Mouse (Mus musculus) hindbrain, embryonic 11.5 days (tissue): ENCODE results near the gene Angpt4. TPM values are rescaled to one million over a fixed set of nuclear protein-coding genes. Genes with fewer than 3 reads are reported as not detected.

Experiments
- ATAC-seq: fragments of 200-750 bp; cut with Nextera tagmentation; 2 replicates; pipeline ENCODE4 v1.8.0; 2017; ENCODE audit warnings: mild to moderate bottlenecking, moderate TSS enrichment, moderate library complexity; ENCODE audit not compliant: low FRiP score
- DNase-seq: peaks from one replicate; pipeline ENCODE4 v3.0.0-alpha.2; 2015; ENCODE audit warnings: low spot score
- H3K27ac ChIP-seq: fragments of 300-500 bp; sonication (generic); 2 replicates; pipeline ENCODE4 v1.5.1; 2014; ENCODE audit warnings: mild to moderate bottlenecking, low read depth, low read length
- H3K27me3 ChIP-seq: fragments of 300-500 bp; sonication (generic); 2 replicates; pipeline ENCODE4 v1.6.1; 2014; ENCODE audit warnings: mild to moderate bottlenecking, low read length, moderate library complexity, mixed read lengths; ENCODE audit not compliant: control insufficient read depth, insufficient read depth
- H3K36me3 ChIP-seq: fragments of 300-500 bp; sonication (generic); 2 replicates; pipeline ENCODE4 v1.6.1; 2014; ENCODE audit warnings: mild to moderate bottlenecking, low read length, moderate library complexity, mixed read lengths; ENCODE audit not compliant: control insufficient read depth, insufficient read depth
- H3K4me1 ChIP-seq: fragments of 300-500 bp; sonication (generic); replicated peaks from 2 replicates; pipeline ENCODE4 v1.6.1; 2014; ENCODE audit warnings: low read length, mixed read lengths; ENCODE audit not compliant: control insufficient read depth, insufficient read depth
- H3K4me2 ChIP-seq: fragments of 300-500 bp; sonication (generic); replicated peaks from 2 replicates; pipeline ENCODE4 v1.6.1; 2014; ENCODE audit warnings: mild to moderate bottlenecking, low read depth, low read length
- H3K4me3 ChIP-seq: fragments of 300-500 bp; sonication (generic); 2 replicates; pipeline ENCODE4 v1.5.1; 2014; ENCODE audit warnings: low read depth, low read length
- H3K9ac ChIP-seq: fragments of 300-500 bp; sonication (generic); 2 replicates; pipeline ENCODE4 v1.6.1; 2014; ENCODE audit warnings: low read depth, low read length
- H3K9me3 ChIP-seq: fragments of 300-500 bp; sonication (generic); 2 replicates; pipeline ENCODE4 v1.6.1; 2016; ENCODE audit warnings: low read length; ENCODE audit not compliant: control insufficient read depth
- WGBS: fragments of 180-500 bp; shearing (Covaris S2); extraction: QIAGEN DNeasy Blood & Tissue Kit; methylation state at CpG from one replicate; pipeline ENCODE4 v1.1.7; 2014; 5-methylcytosine and 5-hydroxymethylcytosine counted together
- polyA plus RNA-seq: library from polyadenylated mRNA; unstranded; fragments of >200 nt; fragmentation: Nextera tagmentation; extraction: Ambion mirVana; gene quantifications from 2 replicates; pipeline ENCODE4 v1.2.1, GENCODE M21; 2014

The Angpt4 gene
- polyA plus RNA-seq, 1 experiment from 2014 or later = 0.23 TPM

DNA sequence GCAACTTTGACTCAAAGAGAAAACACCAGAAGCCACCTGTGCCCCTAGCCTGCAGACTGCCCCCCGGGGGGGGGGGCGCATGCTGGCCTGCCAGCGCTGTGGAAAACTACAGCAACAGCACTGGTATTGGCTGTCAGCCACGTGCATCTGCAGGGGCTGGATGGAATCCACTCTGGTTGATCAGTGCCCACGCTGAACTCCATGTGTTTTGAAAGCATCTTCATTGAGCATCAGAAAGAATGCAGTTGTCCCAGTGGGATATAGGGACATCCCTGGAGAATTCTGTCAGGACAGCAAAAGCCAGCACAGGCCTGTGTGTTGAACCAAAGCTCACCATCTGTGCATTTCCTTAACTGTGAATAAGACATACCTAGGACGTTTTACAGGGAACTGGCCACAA is 20.0 kb upstream of the Angpt4 start:
- DNase-seq (no peak), ATAC-seq (no peak)
- Histone ChIP-seq H3K27me3 (no peaks in the 10 kb centered on the region), H3K4me3 (no peak overlapping the region), H3K9me3 (no peaks in the 10 kb centered on the region), H3K4me2 (no peak overlapping the region), H3K27ac (no peak overlapping the region), H3K9ac (no peak overlapping the region), H3K4me1 (no peaks in the 10 kb centered on the region; the same call in 1 of the 2 replicates), H3K36me3 (no peaks in the 10 kb centered on the region)
- 50% methylated on average over 6 of the region's 6 CpGs for WGBS

DNA sequence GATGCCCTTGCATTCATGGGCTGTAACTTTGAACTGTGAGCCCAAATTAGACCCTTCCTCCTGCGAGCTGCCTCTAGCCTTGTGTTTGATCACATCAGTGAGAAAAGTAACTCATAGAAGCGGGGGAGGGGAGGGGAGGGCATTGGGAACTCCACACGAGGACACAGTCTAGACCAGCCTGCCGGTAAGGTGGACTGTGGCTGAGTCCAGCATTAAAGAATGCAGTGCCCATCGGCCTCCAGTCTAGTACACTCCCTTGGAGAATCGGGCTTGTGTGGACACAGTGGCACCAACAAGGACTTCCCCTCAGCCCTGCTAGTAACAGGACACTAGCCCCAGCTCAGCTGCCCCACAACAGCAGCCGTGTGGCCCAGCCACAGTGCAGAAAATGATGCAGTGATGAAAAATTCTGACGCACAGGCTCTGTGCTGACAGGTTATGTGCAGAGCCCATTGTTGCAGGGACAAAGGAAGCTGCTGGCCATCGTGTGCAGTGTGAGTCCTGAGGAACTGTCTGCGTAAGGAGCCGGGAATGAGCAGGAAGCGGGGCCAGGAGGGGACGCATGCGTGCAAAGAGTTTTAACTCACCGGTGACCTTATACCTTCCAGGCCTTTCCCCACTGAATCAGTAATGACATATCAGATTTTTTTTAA is 17.8 kb upstream of the Angpt4 start:
- no peak overlapping the region for H3K4me3 ChIP-seq
- 0 out of 2 replicates have a peak overlapping the region, but pooled peaks have one; percentile 13 for H3K27ac ChIP-seq
- no peaks in the 10 kb centered on the region for H3K36me3 ChIP-seq
- ATAC-seq (peak; percentile 46; the same call in 1 of the 2 replicates), DNase-seq (peak; percentile 39)
- WGBS = 44% methylated on average over 15 of the region's 15 CpGs
- H3K4me1 ChIP-seq = no peaks in the 10 kb centered on the region; the same call in 1 of the 2 replicates
- H3K9ac ChIP-seq = no peak overlapping the region
- H3K4me2 ChIP-seq = no peak overlapping the region
- no peaks in the 10 kb centered on the region for H3K9me3 ChIP-seq
- no peaks in the 10 kb centered on the region for H3K27me3 ChIP-seq

DNA sequence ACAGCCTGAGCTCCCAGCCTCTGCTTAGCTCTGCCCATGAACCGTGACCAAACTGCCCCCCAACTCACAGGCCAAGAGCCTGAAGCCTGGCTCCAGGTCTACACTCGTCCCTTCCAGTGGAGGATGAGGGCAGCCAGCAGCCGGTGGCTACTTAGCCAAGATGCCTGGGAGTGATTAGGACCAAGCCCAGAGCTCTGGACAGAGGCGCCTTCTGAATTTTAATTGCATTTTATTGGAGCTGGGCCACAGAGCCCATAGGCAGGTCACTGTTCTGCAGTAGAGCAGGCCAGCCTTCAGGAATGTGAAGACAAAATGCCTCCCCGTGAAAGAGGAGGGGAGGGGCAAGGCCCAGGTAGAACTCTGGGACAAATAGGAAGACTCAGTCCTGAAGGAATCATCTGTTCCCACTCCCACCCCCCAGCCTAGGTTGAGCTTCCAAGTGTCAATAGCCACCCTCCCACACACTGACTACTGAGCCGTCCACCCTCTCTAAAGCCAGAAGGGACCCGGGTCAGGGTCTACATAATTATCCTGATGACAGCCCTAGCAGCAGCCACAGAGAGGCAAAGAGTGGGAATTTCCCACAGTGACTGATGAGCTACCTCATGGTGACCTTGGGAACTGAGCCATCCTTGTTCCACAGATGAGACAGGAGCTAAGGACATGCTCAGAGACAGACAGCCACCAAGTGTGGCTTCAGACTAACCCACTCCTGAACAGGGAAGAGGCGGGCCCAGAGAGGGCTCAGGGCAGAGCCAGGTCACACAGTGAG is 16.6 kb upstream of the Angpt4 start:
- 77% methylated on average over 8 of the region's 8 CpGs for WGBS
- ATAC-seq = no peak

DNA sequence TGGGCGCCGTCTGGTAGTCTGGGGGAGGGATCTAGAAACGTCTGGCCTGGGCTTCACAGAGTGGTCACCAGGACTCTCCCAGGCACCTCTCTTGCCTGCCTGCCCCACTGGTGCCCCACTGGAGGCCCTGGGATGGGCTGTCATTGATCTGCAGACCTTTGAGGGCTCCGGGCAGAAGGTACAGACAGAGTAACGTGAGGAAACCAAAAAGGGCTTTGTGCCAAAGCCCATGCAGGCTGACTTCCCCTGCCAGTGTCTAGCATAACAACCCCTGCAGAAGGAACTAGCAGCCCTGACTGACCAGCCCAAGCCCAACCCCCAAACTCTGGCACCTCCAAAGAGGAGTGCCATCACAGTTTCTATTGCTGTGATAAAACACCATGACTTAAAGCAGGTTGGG is 15.1 kb upstream of the Angpt4 start:
- no peaks in the 10 kb centered on the region; the same call in 1 of the 2 replicates for H3K4me1 ChIP-seq
- H3K4me2 ChIP-seq = no peak overlapping the region
- no peak overlapping the region for H3K4me3 ChIP-seq
- DNase-seq (no peak), ATAC-seq (no peak)
- H3K9ac ChIP-seq = no peak overlapping the region
- H3K36me3 ChIP-seq = no peaks in the 10 kb centered on the region
- no peaks in the 10 kb centered on the region for H3K9me3 ChIP-seq
- no peak overlapping the region for H3K27ac ChIP-seq
- no peaks in the 10 kb centered on the region for H3K27me3 ChIP-seq
- WGBS = 76% methylated on average over 5 of the region's 5 CpGs

More for the DNA sequence above, 16.6 kb upstream of the Angpt4 start:
- no peak for DNase-seq
- Histone ChIP-seq H3K4me2 (no peak overlapping the region), H3K4me3 (no peak overlapping the region), H3K9ac (no peak overlapping the region; the same call in 1 of the 2 replicates), H3K9me3 (no peaks in the 10 kb centered on the region), H3K27ac (no peak overlapping the region), H3K27me3 (no peaks in the 10 kb centered on the region), H3K36me3 (no peaks in the 10 kb centered on the region), H3K4me1 (no peaks in the 10 kb centered on the region; the same call in 1 of the 2 replicates)

DNA sequence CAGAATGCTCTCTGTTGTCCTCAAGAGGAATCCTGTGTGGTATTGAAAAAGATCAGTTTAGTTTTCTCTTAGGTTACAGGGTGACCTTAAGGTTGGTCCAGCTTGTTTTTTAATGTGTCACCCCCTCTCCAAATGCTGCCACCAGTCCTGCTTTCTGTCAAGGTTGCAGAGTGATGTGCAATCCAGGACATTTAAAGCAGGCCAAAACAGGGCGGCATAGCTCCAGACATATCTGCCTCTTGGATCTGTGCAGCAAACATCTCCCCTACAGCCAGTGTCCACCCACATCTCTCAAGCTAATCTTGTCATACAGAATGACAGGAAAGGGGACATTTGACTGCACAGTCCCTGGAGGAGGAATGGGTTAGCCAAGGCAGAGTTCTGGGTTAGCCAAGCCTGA is 12.9 kb upstream of the Angpt4 start:
- ATAC-seq (no peak), DNase-seq (no peak)
- H3K27me3 ChIP-seq = no peaks in the 10 kb centered on the region
- no peak overlapping the region for H3K27ac ChIP-seq
- H3K9ac ChIP-seq = no peak overlapping the region
- no peak overlapping the region for H3K4me2 ChIP-seq
- H3K9me3 ChIP-seq = no peaks in the 10 kb centered on the region
- no peaks in the 10 kb centered on the region; the same call in 1 of the 2 replicates for H3K4me1 ChIP-seq
- WGBS = 91% methylated on average over 1 of the region's 1 CpGs
- H3K36me3 ChIP-seq = no peaks in the 10 kb centered on the region
- no peak overlapping the region for H3K4me3 ChIP-seq

DNA sequence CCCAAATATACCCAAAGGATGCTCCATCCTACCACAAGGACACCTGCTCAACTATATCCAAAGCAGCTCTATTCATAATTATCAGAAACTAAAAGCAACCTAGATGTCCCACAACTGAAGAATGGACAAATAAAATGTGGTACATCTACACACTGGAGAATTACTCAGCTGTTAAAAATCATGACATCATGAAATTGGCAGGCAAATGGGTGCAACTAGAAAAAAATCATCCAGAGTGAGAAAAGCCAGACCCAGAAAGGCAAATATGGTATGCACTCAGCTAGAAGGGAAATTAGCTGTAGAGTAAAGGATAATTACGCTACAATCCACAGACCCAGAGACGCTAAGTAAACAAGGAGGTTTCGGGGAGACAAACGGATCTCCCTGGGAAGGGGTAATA is 10.2 kb upstream of the Angpt4 start:
- Histone ChIP-seq H3K4me2 (no peak overlapping the region), H3K9me3 (no peaks in the 10 kb centered on the region), H3K36me3 (no peaks in the 10 kb centered on the region), H3K27ac (no peak overlapping the region), H3K4me3 (no peak overlapping the region), H3K4me1 (no peaks in the 10 kb centered on the region), H3K27me3 (no peaks in the 10 kb centered on the region), H3K9ac (no peak overlapping the region)
- no peak for ATAC-seq
- WGBS = 88% methylated on average over 4 of the region's 4 CpGs
- no peak for DNase-seq

DNA sequence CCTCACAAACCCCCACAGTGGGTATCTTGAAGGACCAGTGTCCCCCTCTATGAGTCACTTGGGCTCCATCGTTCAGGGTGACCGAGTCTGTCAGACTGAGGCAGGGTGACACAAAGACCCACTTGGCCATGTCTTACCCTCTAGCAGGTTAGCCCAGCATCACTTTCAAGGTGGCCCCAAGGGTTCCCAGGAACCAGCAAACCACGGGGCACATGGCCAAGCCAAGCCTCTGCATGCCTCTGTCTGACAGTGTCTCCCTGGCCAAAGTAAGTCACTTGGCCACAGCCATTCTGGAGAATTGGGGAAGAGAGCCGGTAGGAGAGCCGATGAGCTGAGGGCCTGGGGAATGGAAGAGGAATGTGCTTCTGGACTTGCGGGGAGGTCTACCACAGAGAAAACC is 7.7 kb upstream of the Angpt4 start:
- H3K27ac ChIP-seq = no peak overlapping the region
- no peak for DNase-seq
- H3K36me3 ChIP-seq = no peaks in the 10 kb centered on the region
- no peak overlapping the region for H3K4me3 ChIP-seq
- no peaks in the 10 kb centered on the region for H3K9me3 ChIP-seq
- no peaks in the 10 kb centered on the region for H3K4me1 ChIP-seq
- 92% methylated on average over 6 of the region's 6 CpGs for WGBS
- H3K27me3 ChIP-seq = no peaks in the 10 kb centered on the region
- H3K4me2 ChIP-seq = no peak overlapping the region
- ATAC-seq = no peak
- no peak overlapping the region for H3K9ac ChIP-seq

DNA sequence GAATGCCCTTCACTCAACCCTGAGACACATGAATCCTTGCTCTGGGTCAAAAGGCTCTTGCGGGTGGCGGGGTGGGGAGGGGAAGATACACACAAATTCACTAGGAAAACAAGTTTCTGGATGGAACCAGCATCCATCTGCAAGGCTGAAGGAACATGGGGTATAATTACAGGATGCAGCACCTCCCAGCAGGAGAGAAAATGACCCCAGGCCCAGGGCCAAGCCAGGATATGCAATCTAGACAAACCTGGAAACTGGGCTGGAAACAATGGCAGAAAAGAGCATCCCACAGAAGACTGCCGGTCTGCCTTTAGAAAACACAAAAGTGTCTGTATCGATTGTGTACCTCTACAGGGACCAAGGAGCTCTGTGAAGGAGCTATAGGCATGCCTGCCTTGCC is 7.1 kb upstream of the Angpt4 start:
- ATAC-seq (no peak), DNase-seq (no peak)
- no peak overlapping the region for H3K4me3 ChIP-seq
- no peaks in the 10 kb centered on the region for H3K36me3 ChIP-seq
- no peak overlapping the region for H3K27ac ChIP-seq
- no peak overlapping the region for H3K9ac ChIP-seq
- H3K4me2 ChIP-seq = no peak overlapping the region
- H3K27me3 ChIP-seq = no peaks in the 10 kb centered on the region
- H3K4me1 ChIP-seq = no peaks in the 10 kb centered on the region
- no peaks in the 10 kb centered on the region for H3K9me3 ChIP-seq
- WGBS = 79% methylated on average over 4 of the region's 4 CpGs

DNA sequence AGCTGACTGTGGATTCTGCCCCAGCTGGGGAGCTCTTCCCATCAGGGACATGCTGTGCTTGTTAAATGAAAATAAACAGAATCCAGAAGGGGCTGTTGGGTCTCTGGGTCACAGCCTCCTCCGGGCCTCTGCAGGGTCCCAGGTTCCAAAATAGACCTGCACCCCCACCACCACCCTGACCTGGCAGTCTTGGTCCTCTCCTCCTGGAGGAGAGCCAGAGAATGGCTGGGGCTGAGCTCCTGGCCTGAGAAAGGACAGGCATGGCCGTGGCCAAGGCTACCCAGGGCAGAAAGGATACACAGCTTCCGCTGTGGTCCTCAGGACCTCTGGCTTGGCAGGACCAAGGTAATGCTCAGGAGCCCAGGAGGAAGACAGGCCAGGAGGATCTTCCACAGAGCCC is 6.4 kb upstream of the Angpt4 start:
- 56% methylated on average over 3 of the region's 3 CpGs for WGBS
- no peaks in the 10 kb centered on the region for H3K36me3 ChIP-seq
- H3K9me3 ChIP-seq = no peaks in the 10 kb centered on the region
- H3K27ac ChIP-seq = no peak overlapping the region
- H3K4me2 ChIP-seq = no peak overlapping the region
- H3K4me1 ChIP-seq = no peaks in the 10 kb centered on the region
- DNase-seq (no peak), ATAC-seq (no peak)
- H3K4me3 ChIP-seq = no peak overlapping the region
- no peaks in the 10 kb centered on the region for H3K27me3 ChIP-seq
- no peak overlapping the region for H3K9ac ChIP-seq
